Mouse (Mus musculus): ENCODE data around the gene Zswim8. TPM values are rescaled to one million over a fixed set of nuclear protein-coding genes. Genes with fewer than 3 reads are reported as not detected.

Gene Zswim8
- polyA plus RNA-seq, 1 experiment from 2014 or later: 45.1 TPM

GRCm38 (mm10) chr14:20733952-20734774 is 26.8 kb downstream of the Zswim8 start, which contains the start of gene Ndst2:
Ndst2 (minus strand) TSS chr14:20734562.
- H3K4me2 ChIP-seq: peak within 1 kb of the TSS; percentile 80
- no peaks in the 10 kb centered on the region for H3K27me3 ChIP-seq
- H3K4me1 ChIP-seq: peaks cover 40% of the 10 kb centered on the region
- no peaks in the 10 kb centered on the region for H3K9me3 ChIP-seq
- H3K9ac ChIP-seq: peak within 1 kb of the TSS; percentile 87
- peak; percentile 96 for ATAC-seq (ENCODE audit: insufficient number of reproducible peaks, insufficient read depth, low FRiP score, low TSS enrichment, low read depth)
- H3K27ac ChIP-seq: peak within 1 kb of the TSS; percentile 94
- peak within 1 kb of the TSS; percentile 83 for H3K4me3 ChIP-seq
- under 1% methylated on average over 80 of the region's 81 CpGs for WGBS
- H3K36me3 ChIP-seq: peaks cover 61% of the 10 kb centered on the region

GRCm38 (mm10) chr14:20735052-20735451 is 27.7 kb downstream of the Zswim8 start:
- no peaks in the 10 kb centered on the region for H3K9me3 ChIP-seq
- 70% methylated on average over 2 of the region's 2 CpGs for whole genome bisulfite sequencing
- no peak overlapping the region for H3K4me3 ChIP-seq
- H3K4me1 ChIP-seq: peaks cover 40% of the 10 kb centered on the region
- no peaks in the 10 kb centered on the region for H3K27me3 ChIP-seq
- ATAC-seq (ENCODE audit: insufficient number of reproducible peaks, insufficient read depth, low FRiP score, low TSS enrichment, low read depth): no peak
- H3K36me3 ChIP-seq: peaks cover 61% of the 10 kb centered on the region
- peak overlapping the region; percentile 80 for H3K4me2 ChIP-seq
- peak overlapping the region; percentile 94 for H3K27ac ChIP-seq
- H3K9ac ChIP-seq: no peak overlapping the region

DNA sequence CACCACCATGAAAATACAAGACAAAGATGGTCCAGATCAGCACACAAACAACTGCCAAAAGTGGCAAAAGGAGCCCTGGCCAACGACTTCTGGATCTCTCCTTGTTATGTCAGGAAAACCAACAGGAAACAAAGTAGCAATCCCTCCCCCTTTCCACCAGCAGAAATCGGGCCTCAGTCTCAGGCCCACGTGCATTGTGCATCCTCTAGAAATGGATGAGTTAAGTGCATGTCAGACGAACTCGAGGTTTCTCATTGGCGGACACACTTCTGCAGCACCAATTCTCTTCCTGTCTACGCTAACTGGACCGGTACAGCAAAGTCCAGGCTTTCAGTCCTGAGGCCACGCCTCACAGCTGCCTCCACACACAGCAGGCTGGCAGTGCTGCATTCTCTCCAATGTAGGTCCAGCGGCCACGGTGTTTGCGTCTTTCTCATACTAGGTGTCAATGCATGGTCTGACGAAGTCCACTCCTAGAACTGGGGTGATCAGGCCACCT is 28.6 kb downstream of the Zswim8 start:
- Histone ChIP-seq H3K27me3 (no peaks in the 10 kb centered on the region), H3K4me1 (peaks cover 46% of the 10 kb centered on the region), H3K36me3 (peaks cover 61% of the 10 kb centered on the region), H3K4me3 (no peak overlapping the region), H3K27ac (no peak overlapping the region), H3K4me2 (no peak overlapping the region), H3K9ac (no peak overlapping the region), H3K9me3 (no peaks in the 10 kb centered on the region)
- no peak for ATAC-seq (ENCODE audit: insufficient number of reproducible peaks, insufficient read depth, low FRiP score, low TSS enrichment, low read depth)
- 85% methylated on average over 13 of the region's 13 CpGs for WGBS

DNA sequence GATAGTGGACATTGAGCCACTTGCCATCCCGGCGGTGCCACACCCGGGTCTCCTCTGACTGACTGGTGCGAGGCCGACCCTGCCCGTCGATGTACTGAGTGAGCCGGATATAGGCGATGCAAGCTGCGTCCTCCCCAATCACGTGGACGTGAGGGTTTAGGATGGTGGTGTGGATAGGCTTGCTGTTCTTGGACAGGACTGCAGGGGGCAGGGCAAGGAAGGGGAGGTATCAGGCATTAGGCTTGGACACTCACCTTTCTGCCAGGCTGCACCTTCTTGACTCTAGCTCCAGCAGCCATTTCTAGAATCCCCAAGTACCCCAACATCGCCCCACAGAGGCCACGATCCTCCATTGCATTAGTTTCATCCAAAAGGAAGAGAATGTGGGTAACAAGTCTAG is 30.0 kb downstream of the Zswim8 start:
- Histone ChIP-seq H3K9ac (no peak overlapping the region; the same call in 1 of the 2 replicates), H3K36me3 (peaks cover 67% of the 10 kb centered on the region), H3K9me3 (no peaks in the 10 kb centered on the region), H3K4me2 (no peak overlapping the region), H3K4me1 (peaks cover 48% of the 10 kb centered on the region), H3K27me3 (no peaks in the 10 kb centered on the region), H3K4me3 (no peak overlapping the region), H3K27ac (peak overlapping the region; percentile 62; the same call in 1 of the 2 replicates)
- no peak for ATAC-seq (ENCODE audit: insufficient number of reproducible peaks, insufficient read depth, low FRiP score, low TSS enrichment, low read depth)
- WGBS: 32% methylated on average over 14 of the region's 14 CpGs

- peaks cover 41% of the 10 kb centered on the region for H3K4me1 ChIP-seq
- no peaks in the 10 kb centered on the region for H3K27me3 ChIP-seq
- H3K36me3 ChIP-seq: peaks cover 75% of the 10 kb centered on the region
- 81% methylated on average over 8 of the region's 8 CpGs for WGBS
- no peak for ATAC-seq (ENCODE audit: insufficient number of reproducible peaks, insufficient read depth, low FRiP score, low TSS enrichment, low read depth)
- no peaks in the 10 kb centered on the region for H3K9me3 ChIP-seq
- H3K4me2 ChIP-seq: no peak overlapping the region
- H3K4me3 ChIP-seq: no peak overlapping the region
- H3K9ac ChIP-seq: 0 out of 2 replicates have a peak overlapping the region, but pooled peaks have one; percentile 17
- peak overlapping the region; percentile 34 for H3K27ac ChIP-seq
Measured at GRCm38 (mm10) chr14:20738511-20738910, 31.2 kb downstream of the Zswim8 start.

- peaks cover 89% of the 10 kb centered on the region for H3K36me3 ChIP-seq
- no peak overlapping the region for H3K27ac ChIP-seq
- H3K27me3 ChIP-seq: no peaks in the 10 kb centered on the region
- 89% methylated on average over 9 of the region's 9 CpGs for whole genome bisulfite sequencing
- peaks cover 32% of the 10 kb centered on the region for H3K4me1 ChIP-seq
- no peak for ATAC-seq (ENCODE audit: insufficient number of reproducible peaks, insufficient read depth, low FRiP score, low TSS enrichment, low read depth)
- H3K9ac ChIP-seq: 0 out of 2 replicates have a peak overlapping the region, but pooled peaks have one; percentile 21
- H3K4me2 ChIP-seq: no peak overlapping the region
- no peaks in the 10 kb centered on the region for H3K9me3 ChIP-seq
- H3K4me3 ChIP-seq: no peak overlapping the region
Measured at GRCm38 (mm10) chr14:20741301-20741700, 33.9 kb downstream of the Zswim8 start.

- Histone ChIP-seq H3K27ac (no peak overlapping the region), H3K4me2 (no peak overlapping the region), H3K9ac (no peak overlapping the region), H3K9me3 (no peaks in the 10 kb centered on the region), H3K27me3 (no peaks in the 10 kb centered on the region), H3K4me3 (no peak overlapping the region), H3K4me1 (peaks cover 24% of the 10 kb centered on the region), H3K36me3 (peaks cover 79% of the 10 kb centered on the region)
- WGBS: 93% methylated on average over 3 of the region's 3 CpGs
- ATAC-seq (ENCODE audit: insufficient number of reproducible peaks, insufficient read depth, low FRiP score, low TSS enrichment, low read depth): no peak
Measured at GRCm38 (mm10) chr14:20743614-20744013, 36.3 kb downstream of the Zswim8 start.

DNA sequence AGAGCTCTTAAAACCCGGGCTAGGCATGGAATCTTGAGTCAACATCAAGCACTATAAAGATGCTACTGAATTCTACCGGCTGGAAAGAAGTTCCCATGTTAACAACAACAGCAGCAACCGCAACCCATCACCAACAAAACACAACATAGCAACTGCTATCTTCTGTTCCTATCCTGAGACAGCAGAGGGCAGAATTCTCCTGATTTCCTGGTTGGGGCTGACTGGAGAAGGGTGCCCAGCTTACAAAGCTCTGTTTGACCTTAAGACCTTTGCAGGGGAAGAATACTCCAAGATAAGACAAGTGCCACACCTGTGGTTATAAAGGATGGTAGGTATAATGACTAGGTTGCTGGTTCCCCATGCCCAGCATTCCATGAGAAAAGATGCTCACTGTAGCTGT is 39.6 kb downstream of the Zswim8 start:
- peaks cover 46% of the 10 kb centered on the region for H3K36me3 ChIP-seq
- ATAC-seq (ENCODE audit: insufficient number of reproducible peaks, insufficient read depth, low FRiP score, low TSS enrichment, low read depth): no peak

GRCm38 (mm10) chr14:20748388-20748787 is 41.0 kb downstream of the Zswim8 start:
- Histone ChIP-seq H3K36me3 (peaks cover 41% of the 10 kb centered on the region), H3K4me1 (peaks cover 12% of the 10 kb centered on the region; the same call in 1 of the 2 replicates), H3K27me3 (no peaks in the 10 kb centered on the region), H3K4me3 (no peak overlapping the region), H3K9me3 (no peaks in the 10 kb centered on the region), H3K4me2 (no peak overlapping the region), H3K27ac (no peak overlapping the region), H3K9ac (no peak overlapping the region)
- ATAC-seq (ENCODE audit: insufficient number of reproducible peaks, insufficient read depth, low FRiP score, low TSS enrichment, low read depth): no peak
- whole genome bisulfite sequencing: 33% methylated on average over 4 of the region's 4 CpGs

More for the DNA sequence above, 39.6 kb downstream of the Zswim8 start:
- Histone ChIP-seq H3K27me3 (no peaks in the 10 kb centered on the region), H3K9me3 (no peaks in the 10 kb centered on the region), H3K4me2 (no peak overlapping the region), H3K9ac (no peak overlapping the region), H3K4me3 (no peak overlapping the region), H3K4me1 (peaks cover 12% of the 10 kb centered on the region; the same call in 1 of the 2 replicates), H3K27ac (no peak overlapping the region)
- 94% methylated on average over 3 of the region's 3 CpGs for WGBS

GRCm38 (mm10) chr14:20749494-20750051 is 42.2 kb downstream of the Zswim8 start:
- 86% methylated on average over 4 of the region's 4 CpGs for WGBS
- H3K4me3 ChIP-seq: no peak overlapping the region
- no peaks in the 10 kb centered on the region for H3K9me3 ChIP-seq
- H3K27ac ChIP-seq: no peak overlapping the region
- peaks cover 38% of the 10 kb centered on the region for H3K36me3 ChIP-seq
- ATAC-seq (ENCODE audit: insufficient number of reproducible peaks, insufficient read depth, low FRiP score, low TSS enrichment, low read depth): no peak
- no peaks in the 10 kb centered on the region for H3K27me3 ChIP-seq
- H3K4me2 ChIP-seq: no peak overlapping the region
- H3K4me1 ChIP-seq: peaks cover 12% of the 10 kb centered on the region; the same call in 1 of the 2 replicates
- no peak overlapping the region for H3K9ac ChIP-seq

- Histone ChIP-seq H3K4me3 (no peak overlapping the region), H3K36me3 (peaks cover 38% of the 10 kb centered on the region), H3K27me3 (no peaks in the 10 kb centered on the region), H3K9me3 (no peaks in the 10 kb centered on the region), H3K4me2 (no peak overlapping the region), H3K9ac (no peak overlapping the region), H3K27ac (no peak overlapping the region), H3K4me1 (peaks cover 12% of the 10 kb centered on the region; the same call in 1 of the 2 replicates)
- ATAC-seq (ENCODE audit: insufficient number of reproducible peaks, insufficient read depth, low FRiP score, low TSS enrichment, low read depth): no peak
- WGBS: 83% methylated on average over 5 of the region's 5 CpGs
Measured at GRCm38 (mm10) chr14:20750503-20750902, 43.2 kb downstream of the Zswim8 start.

Measured in embryonic facial prominence, embryonic 13.5 days (tissue).